Mouse (Mus musculus) forebrain, embryonic 12.5 days (tissue): Measurements from ENCODE around the gene D5Ertd579e. TPM values are rescaled to one million over a fixed set of nuclear protein-coding genes. Genes with fewer than 3 reads are reported as not detected.

Experiments used
- ATAC-seq: fragments of 200-750 bp; cut with Nextera tagmentation; 2 replicates; pipeline ENCODE4 v1.8.0; 2017; ENCODE audit warnings: moderate TSS enrichment; ENCODE audit not compliant: low FRiP score
- H3K27ac ChIP-seq: fragments of 300-500 bp; sonication (generic); 2 replicates; pipeline ENCODE4 v1.5.1; 2016; ENCODE audit warnings: mild to moderate bottlenecking
- H3K27me3 ChIP-seq: fragments of 300-500 bp; sonication (generic); 2 replicates; pipeline ENCODE4 v1.6.1; 2016; ENCODE audit warnings: mild to moderate bottlenecking
- H3K36me3 ChIP-seq: fragments of 300-500 bp; sonication (generic); replicated peaks from 2 replicates; pipeline ENCODE4 v1.6.1; 2016; ENCODE audit warnings: mild to moderate bottlenecking
- H3K4me1 ChIP-seq: fragments of 300-500 bp; sonication (generic); 2 replicates; pipeline ENCODE4 v1.6.1; 2016
- H3K4me2 ChIP-seq: fragments of 300-500 bp; sonication (generic); 2 replicates; pipeline ENCODE4 v1.6.1; 2016; ENCODE audit warnings: mild to moderate bottlenecking, moderate library complexity
- H3K4me3 ChIP-seq: fragments of 300-500 bp; sonication (generic); replicated peaks from 2 replicates; pipeline ENCODE4 v1.5.1; 2016; ENCODE audit warnings: mild to moderate bottlenecking
- H3K9ac ChIP-seq: fragments of 300-500 bp; sonication (generic); 2 replicates; pipeline ENCODE4 v1.6.1; 2016; ENCODE audit warnings: mild to moderate bottlenecking
- H3K9me3 ChIP-seq: fragments of 300-500 bp; sonication (generic); 2 replicates; pipeline ENCODE4 v1.6.1; 2016
- WGBS: fragments of 180-500 bp; shearing (Covaris S2); methylation state at CpG from one replicate; pipeline ENCODE4 v1.1.7; 2016; 5-methylcytosine and 5-hydroxymethylcytosine counted together
- polyA plus RNA-seq: library from polyadenylated mRNA; unstranded; fragments of >200 nt; fragmentation: Nextera tagmentation; extraction: Ambion mirVana; gene quantifications from 2 replicates; pipeline ENCODE4 v1.2.1, GENCODE M21; 2016

The D5Ertd579e gene
- polyA plus RNA-seq, 1 experiment from 2014 or later: 46.6 TPM

DNA sequence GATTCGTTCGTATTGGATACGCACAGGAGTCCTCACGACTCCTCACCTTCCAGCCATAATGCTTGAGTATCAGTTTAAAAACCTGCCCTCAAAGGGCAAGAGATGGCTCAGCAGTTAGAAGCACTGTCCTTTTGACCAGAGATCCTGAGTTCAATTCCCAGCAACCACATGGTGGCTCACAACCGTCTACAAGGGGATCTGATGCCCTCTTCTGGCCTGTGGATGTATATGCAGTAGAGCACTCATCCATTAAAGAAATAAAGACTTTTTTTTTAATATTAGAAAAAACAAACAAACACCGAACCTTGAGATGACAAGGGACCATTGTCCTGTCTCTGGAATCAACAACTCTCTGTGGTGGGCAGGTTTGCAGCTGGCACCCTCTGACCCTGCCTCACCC is 111.5 kb downstream of the D5Ertd579e start:
- 73% methylated on average over 6 of the region's 6 CpGs for WGBS
- no peaks in the 10 kb centered on the region for H3K36me3 ChIP-seq
- no peak overlapping the region for H3K4me3 ChIP-seq
- H3K27ac ChIP-seq: no peak overlapping the region
- 0 out of 2 replicates have a peak, but pooled peaks cover 6% of the 10 kb centered on the region for H3K27me3 ChIP-seq
- no peak for ATAC-seq
- no peak overlapping the region for H3K9ac ChIP-seq
- no peak overlapping the region for H3K4me2 ChIP-seq
- H3K4me1 ChIP-seq: peaks cover 21% of the 10 kb centered on the region
- H3K9me3 ChIP-seq: no peaks in the 10 kb centered on the region

DNA sequence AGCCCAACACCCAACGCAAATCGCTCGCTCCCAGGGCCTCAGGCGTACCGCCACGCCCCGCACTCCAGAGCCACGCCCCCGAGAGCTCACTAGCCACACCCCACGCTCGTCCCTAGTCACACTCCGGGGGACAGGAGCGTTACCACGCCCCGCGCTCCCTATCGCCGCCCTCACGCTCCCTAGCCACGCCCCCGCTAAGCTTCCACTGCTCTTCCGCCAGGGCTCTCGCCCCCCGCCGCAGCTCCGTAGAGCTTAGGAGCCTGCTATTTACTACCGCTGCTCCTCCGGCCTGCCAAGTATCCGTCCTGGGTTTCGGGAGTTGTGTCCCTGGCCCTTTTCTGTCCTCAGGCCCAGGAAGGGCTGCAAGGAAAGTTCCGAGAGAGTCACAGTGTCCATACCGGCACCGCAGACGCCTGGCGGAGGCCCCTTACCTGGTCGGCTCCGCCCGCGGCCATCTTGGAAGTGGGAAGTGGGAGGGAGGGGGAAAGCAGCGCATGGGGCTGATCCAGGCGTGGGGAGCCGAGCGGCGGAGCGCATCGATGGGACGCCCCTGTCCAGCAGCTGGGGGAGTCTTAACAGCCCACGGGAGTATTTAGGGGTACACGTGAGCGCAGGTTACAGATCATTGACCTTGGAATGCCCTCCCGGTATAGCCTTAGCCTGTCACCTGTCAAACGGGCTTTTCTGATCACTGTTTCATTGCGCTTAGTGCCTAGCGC is 113.7 kb downstream of the D5Ertd579e start:
- 2% methylated on average over 54 of the region's 54 CpGs for WGBS
- ATAC-seq: peak; percentile 97

DNA sequence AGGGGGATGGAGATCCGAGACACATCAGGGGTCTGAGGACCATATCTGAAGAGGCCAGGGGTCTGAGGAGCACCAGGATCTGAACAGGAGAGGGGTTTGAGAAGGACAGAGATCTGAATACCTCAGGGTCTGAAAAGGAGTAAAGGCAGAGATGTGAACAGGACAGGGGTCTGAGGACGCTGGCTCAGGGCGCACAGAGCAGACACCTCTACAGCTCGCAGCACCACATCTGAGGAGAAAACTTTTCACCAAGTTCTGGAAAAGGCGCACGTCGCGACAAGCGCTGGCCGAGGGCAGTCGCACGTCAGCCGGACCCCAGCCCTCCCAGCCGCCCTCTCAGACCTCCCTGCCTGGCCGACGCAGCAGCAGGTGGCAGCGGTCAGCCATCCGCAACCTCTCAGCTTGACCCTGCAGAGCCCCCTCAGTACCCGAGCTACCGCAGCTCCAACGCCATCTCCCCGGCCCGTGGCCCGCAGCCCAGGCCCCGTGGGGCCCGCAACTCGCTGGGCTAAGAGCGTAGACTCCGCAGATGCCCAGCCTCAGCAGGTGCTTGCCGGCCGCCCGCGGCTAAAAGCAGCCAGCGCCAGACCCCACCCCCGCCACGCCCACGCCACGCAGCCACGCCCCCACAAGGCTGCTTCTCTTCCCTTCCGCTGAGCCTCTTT is 114.4 kb downstream of the D5Ertd579e start:
- Histone ChIP-seq H3K27me3 (0 out of 2 replicates have a peak, but pooled peaks cover 6% of the 10 kb centered on the region), H3K9me3 (no peaks in the 10 kb centered on the region), H3K4me1 (peaks cover 17% of the 10 kb centered on the region), H3K4me2 (peak overlapping the region; percentile 91), H3K9ac (peak overlapping the region; percentile 64), H3K4me3 (peak overlapping the region; percentile 73), H3K36me3 (no peaks in the 10 kb centered on the region), H3K27ac (peak overlapping the region; percentile 86)
- under 1% methylated on average over 39 of the region's 40 CpGs for WGBS
- no peak for ATAC-seq

More for the DNA sequence above, 113.7 kb downstream of the D5Ertd579e start:
- Histone ChIP-seq H3K9ac (peak overlapping the region; percentile 64), H3K4me2 (peak overlapping the region; percentile 91), H3K27ac (peak overlapping the region; percentile 86), H3K4me1 (peaks cover 17% of the 10 kb centered on the region), H3K27me3 (0 out of 2 replicates have a peak, but pooled peaks cover 6% of the 10 kb centered on the region), H3K4me3 (peak overlapping the region; percentile 73), H3K36me3 (no peaks in the 10 kb centered on the region), H3K9me3 (no peaks in the 10 kb centered on the region)

DNA sequence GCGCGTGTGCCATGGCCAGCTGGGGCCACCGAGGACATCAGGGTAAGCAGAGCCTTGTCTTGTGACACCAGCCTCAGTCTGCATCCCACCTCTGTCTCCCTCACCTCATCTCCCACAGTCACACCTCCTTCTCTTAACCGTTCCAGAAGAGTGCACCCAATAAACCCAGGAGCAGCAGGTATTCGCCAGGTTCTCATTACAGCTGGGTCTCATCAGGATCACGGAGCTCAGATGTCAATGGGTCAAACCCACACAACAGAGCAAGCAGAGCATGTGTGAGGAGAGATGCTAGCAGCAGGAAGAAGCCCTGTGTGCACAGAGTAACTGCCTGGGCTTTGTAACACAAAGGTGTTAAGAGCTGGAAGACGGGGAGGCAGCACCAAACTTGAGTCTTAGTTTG is 115.9 kb downstream of the D5Ertd579e start:
- WGBS: 85% methylated on average over 7 of the region's 7 CpGs
- H3K9ac ChIP-seq: no peak overlapping the region
- H3K27me3 ChIP-seq: 0 out of 2 replicates have a peak, but pooled peaks cover 6% of the 10 kb centered on the region
- no peak overlapping the region for H3K4me3 ChIP-seq
- no peak overlapping the region for H3K27ac ChIP-seq
- H3K4me2 ChIP-seq: no peak overlapping the region
- no peak for ATAC-seq
- peaks cover 17% of the 10 kb centered on the region for H3K4me1 ChIP-seq
- H3K9me3 ChIP-seq: no peaks in the 10 kb centered on the region
- H3K36me3 ChIP-seq: no peaks in the 10 kb centered on the region

DNA sequence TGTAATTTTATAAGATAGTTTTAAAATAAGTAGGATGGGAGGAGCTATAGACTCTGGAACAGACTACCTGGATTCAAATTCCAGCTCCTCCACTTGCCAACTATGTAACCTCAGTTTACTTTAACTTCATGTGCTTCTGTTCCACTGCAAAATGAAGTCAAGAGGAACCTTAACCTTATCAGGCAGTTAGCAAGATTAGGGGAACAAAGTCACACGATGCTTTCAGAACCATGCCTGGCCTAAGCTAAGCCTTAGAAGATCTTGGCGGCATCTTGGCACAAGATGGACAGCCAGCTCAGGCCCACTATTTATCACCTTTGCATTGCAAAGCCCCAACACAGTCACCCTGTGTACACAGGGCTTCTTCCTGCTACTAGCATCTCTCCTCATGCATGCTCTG is 116.8 kb downstream of the D5Ertd579e start:
- Histone ChIP-seq H3K4me1 (peaks cover 25% of the 10 kb centered on the region), H3K9me3 (no peaks in the 10 kb centered on the region), H3K36me3 (no peaks in the 10 kb centered on the region), H3K27me3 (0 out of 2 replicates have a peak, but pooled peaks cover 6% of the 10 kb centered on the region), H3K4me2 (no peak overlapping the region), H3K27ac (no peak overlapping the region), H3K4me3 (no peak overlapping the region), H3K9ac (no peak overlapping the region)
- 88% methylated on average over 2 of the region's 2 CpGs for WGBS
- ATAC-seq: no peak

DNA sequence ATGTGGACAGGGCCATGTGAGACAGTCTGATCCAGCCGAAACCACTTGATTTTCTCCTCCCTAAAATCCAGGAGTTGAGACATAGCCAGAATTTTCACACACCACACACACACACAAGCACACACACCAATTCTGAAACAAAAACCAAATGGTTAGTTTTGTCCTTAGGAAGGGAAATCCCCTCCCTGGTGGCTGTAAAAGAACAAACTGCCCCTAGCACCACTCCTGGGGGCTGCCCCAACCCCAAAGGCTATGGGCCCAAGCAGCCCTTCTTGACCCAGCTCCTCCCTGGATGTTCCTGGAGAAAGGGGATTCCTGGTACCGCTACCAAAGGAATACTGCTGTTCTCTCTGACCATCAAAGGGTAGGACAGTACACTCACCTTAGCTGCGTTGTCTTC is 119.4 kb downstream of the D5Ertd579e start:
- ATAC-seq: no peak
- 97% methylated on average over 3 of the region's 3 CpGs for WGBS
- 0 out of 2 replicates have a peak, but pooled peaks cover 6% of the 10 kb centered on the region for H3K27me3 ChIP-seq

DNA sequence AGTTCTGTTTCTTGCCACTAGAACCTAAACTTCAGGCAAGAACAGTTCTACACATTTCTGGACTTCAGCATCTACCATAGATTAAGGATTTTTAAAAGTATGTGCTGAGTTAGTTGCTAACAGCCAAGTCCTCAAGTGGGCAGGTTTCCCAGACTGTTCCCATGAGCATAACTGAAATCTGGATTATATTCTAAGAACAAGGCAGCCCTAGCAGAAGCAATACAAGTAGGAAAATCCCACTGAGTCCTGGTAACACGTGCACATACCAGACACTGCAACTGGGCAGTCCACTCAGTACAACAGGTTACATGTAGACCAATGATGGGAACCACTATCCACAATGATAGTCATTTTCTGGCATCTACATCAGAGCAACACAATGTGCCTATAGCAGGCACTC is 120.1 kb downstream of the D5Ertd579e start:
- ATAC-seq: no peak
- 88% methylated on average over 1 of the region's 1 CpGs for WGBS

More for the DNA sequence above, 119.4 kb downstream of the D5Ertd579e start:
- Histone ChIP-seq H3K27ac (no peak overlapping the region), H3K4me2 (no peak overlapping the region), H3K9ac (no peak overlapping the region), H3K9me3 (no peaks in the 10 kb centered on the region), H3K4me1 (peaks cover 24% of the 10 kb centered on the region), H3K36me3 (peaks cover 2% of the 10 kb centered on the region), H3K4me3 (no peak overlapping the region)

DNA sequence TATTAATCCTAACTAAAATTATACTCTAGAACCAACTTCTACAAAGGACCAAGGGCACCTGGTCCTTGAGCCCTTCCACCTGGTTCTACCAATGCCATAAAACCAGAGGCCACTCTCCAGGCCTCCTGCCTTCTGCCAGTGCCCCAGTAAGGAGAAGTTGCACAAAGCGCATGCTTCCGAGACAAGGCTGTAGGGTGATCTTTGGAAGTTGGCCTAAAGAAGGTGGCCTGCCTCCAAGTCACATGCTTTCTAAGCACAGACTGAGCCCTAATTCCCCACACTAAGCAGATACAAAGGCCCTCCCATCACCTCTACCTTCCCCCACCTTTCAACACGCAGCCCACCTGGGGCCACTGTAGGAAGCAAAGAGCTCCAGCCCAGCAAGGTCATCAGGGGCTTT is 120.6 kb downstream of the D5Ertd579e start:
- no peak for ATAC-seq
- H3K9ac ChIP-seq: no peak overlapping the region
- H3K27ac ChIP-seq: no peak overlapping the region
- peaks cover 12% of the 10 kb centered on the region; the same call in 1 of the 2 replicates for H3K4me1 ChIP-seq
- 85% methylated on average over 3 of the region's 3 CpGs for WGBS
- peaks cover 13% of the 10 kb centered on the region for H3K36me3 ChIP-seq
- H3K4me3 ChIP-seq: no peak overlapping the region
- 0 out of 2 replicates have a peak, but pooled peaks cover under 1% of the 10 kb centered on the region for H3K27me3 ChIP-seq
- H3K9me3 ChIP-seq: no peaks in the 10 kb centered on the region
- H3K4me2 ChIP-seq: no peak overlapping the region

More for the DNA sequence above, 120.1 kb downstream of the D5Ertd579e start:
- 0 out of 2 replicates have a peak, but pooled peaks cover 6% of the 10 kb centered on the region for H3K27me3 ChIP-seq
- no peak overlapping the region for H3K4me2 ChIP-seq
- H3K27ac ChIP-seq: no peak overlapping the region
- no peaks in the 10 kb centered on the region for H3K9me3 ChIP-seq
- H3K36me3 ChIP-seq: peaks cover 9% of the 10 kb centered on the region
- H3K4me3 ChIP-seq: no peak overlapping the region
- peaks cover 17% of the 10 kb centered on the region; the same call in 1 of the 2 replicates for H3K4me1 ChIP-seq
- H3K9ac ChIP-seq: no peak overlapping the region

DNA sequence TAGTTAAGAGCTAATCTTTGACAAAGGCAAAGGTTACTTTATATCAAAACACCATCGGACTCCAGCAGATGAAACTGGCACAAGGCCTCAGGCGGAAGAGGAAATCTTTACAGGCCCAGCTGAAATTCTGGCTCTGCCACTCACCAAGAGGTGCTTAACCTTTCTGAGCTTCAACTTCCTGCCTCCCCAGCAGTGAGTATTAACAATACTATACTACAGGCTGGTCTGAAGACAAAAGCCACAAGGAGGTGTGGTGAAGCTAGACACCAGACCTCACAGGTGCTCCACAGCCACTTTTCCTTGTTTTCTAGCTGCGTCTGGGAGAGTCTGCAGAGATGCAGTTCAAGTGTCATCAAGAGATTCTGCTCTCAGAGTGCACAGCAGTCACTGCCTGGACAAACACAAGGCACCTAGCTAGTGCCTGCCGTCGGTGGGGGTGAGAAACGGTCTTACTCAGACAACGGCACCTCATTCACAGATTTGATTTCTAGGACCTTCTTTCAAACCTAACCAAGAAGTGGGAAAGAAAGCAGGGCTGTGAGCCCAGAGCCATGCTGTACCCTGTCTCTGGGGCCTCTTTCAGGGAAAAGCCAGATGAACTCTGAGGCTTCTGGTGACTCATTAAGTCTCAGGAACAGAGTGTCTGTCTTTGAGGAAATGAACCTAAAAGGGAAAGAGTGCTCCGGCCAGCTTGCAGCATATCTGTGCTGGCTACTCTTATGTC is 121.5 kb downstream of the D5Ertd579e start:
- 0 out of 2 replicates have a peak overlapping the region, but pooled peaks have one; percentile 8 for H3K27ac ChIP-seq
- H3K4me3 ChIP-seq: no peak overlapping the region
- no peaks in the 10 kb centered on the region for H3K9me3 ChIP-seq
- 51% methylated on average over 8 of the region's 8 CpGs for WGBS
- no peak overlapping the region for H3K9ac ChIP-seq
- peaks cover 13% of the 10 kb centered on the region for H3K36me3 ChIP-seq
- no peak overlapping the region for H3K4me2 ChIP-seq
- H3K4me1 ChIP-seq: peaks cover 12% of the 10 kb centered on the region; the same call in 1 of the 2 replicates
- no peak for ATAC-seq
- no peaks in the 10 kb centered on the region for H3K27me3 ChIP-seq

DNA sequence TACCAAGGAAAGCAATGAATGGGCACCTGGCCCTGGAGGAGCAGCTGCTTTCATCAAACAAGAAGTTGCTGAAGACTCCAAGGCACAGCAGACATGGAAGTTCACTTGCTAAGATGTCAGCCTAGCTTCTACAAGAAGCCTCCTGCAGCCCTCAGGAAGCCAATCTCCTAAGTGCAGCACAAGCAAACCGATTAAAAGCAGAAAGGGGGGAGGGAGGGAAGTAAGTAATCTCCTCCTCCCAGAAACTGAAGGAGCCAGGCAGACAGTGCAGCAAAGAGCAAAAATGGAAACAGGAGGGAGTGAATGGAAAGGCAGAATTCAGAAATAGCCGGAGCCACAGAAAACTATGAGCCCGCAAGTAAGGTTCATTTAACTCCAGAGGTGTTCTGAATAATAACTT is 122.5 kb downstream of the D5Ertd579e start:
- Histone ChIP-seq H3K36me3 (peaks cover 13% of the 10 kb centered on the region), H3K9me3 (no peaks in the 10 kb centered on the region), H3K27ac (no peak overlapping the region), H3K4me2 (no peak overlapping the region), H3K9ac (no peak overlapping the region), H3K4me1 (peaks cover 12% of the 10 kb centered on the region; the same call in 1 of the 2 replicates), H3K27me3 (no peaks in the 10 kb centered on the region), H3K4me3 (no peak overlapping the region)
- ATAC-seq: no peak
- 59% methylated on average over 3 of the region's 3 CpGs for WGBS

DNA sequence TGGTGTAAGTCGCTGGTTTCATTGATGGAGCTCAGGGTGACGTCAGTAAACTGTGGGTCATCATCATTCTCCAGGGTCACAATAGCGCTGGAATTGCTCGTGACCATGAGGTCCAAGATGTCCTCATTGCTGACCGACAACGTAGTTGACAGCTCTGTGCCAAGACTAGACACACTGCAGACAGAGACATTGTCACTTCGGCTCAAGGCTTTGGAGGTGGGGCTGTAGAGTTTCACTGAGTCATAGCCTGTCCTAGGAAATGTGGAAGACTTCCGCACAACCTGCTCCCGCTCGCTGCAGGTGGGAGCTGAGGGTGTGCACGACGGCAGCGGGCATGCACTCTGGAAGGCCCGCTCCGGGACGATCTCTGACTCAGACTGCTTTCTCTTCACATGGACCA is 124.5 kb downstream of the D5Ertd579e start:
- H3K4me3 ChIP-seq: no peak overlapping the region
- no peak overlapping the region for H3K4me2 ChIP-seq
- WGBS: 92% methylated on average over 16 of the region's 16 CpGs
- H3K27me3 ChIP-seq: no peaks in the 10 kb centered on the region
- H3K27ac ChIP-seq: no peak overlapping the region
- peaks cover 17% of the 10 kb centered on the region for H3K4me1 ChIP-seq
- peaks cover 13% of the 10 kb centered on the region for H3K36me3 ChIP-seq
- no peaks in the 10 kb centered on the region for H3K9me3 ChIP-seq
- ATAC-seq: no peak
- no peak overlapping the region for H3K9ac ChIP-seq
